Mouse (Mus musculus) liver, adult (tissue): ENCODE measurements around the gene Olfr292.

Experiments
- GATA4 ChIP-seq: IDR thresholded peaks from 2 replicates; pipeline ENCODE4 v1.6.1; 2014; ENCODE audit warnings: mild to moderate bottlenecking, low read length; ENCODE audit not compliant: insufficient replicate concordance

Olfr292 gene

GRCm38 (mm10) chr7:86688030-86688429 lies at the start of gene Olfr292:
TSS of gene Olfr292 (plus strand) at chr7:86688330.
- no peak for TF ChIP-seq GATA4

DNA sequence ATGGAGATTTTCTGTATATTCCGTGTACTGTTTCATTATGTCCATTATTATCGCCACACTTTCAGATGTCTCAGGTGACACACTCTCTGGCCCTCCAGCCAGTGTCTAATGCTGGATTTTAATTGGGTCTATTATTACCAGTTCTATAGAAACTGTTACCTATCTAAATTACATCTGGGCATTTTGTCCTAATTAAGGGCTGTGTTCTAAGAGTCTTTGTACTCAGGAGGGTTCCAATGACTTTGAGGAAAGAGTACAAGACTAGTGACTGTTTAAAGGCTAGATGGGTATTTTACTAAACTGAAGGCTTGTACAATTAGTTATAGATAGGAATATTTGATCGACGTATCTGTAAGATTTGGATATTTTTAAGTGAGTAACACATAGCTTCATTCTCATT lies 39.4 kb upstream of the Olfr292 start, which contains the start of gene Olfr293:
Gene Olfr293, plus strand, starts transcription at position 301 of the 400 bp plus-strand sequence.
- no peak for TF ChIP-seq GATA4

GRCm38 (mm10) chr7:86725013-86725412 lies 36.9 kb downstream of the Olfr292 start:
- no peak for TF ChIP-seq GATA4
